Mouse (Mus musculus) stomach, embryonic 14.5 days (tissue): ENCODE results near the gene Sprr2b. TPM values are rescaled to one million over a fixed set of nuclear protein-coding genes. Genes with fewer than 3 reads are reported as not detected.
"Not testable (repeated sequence)": the region's sequence is repeated elsewhere in the genome, so short reads cannot be mapped to it uniquely, and the experiment has no call there.

Experiments used
- ATAC-seq: fragments of 200-750 bp; cut with Nextera tagmentation; 2 replicates; pipeline ENCODE4 v1.8.0; 2017; ENCODE audit warnings: low read depth, moderate TSS enrichment; ENCODE audit not compliant: insufficient number of reproducible peaks, insufficient read depth, low FRiP score
- H3K27ac ChIP-seq: fragments of 300-500 bp; sonication (generic); 2 replicates; pipeline ENCODE4 v1.5.1; 2014; ENCODE audit warnings: mild to moderate bottlenecking, low read length, moderate library complexity, mixed read lengths
- H3K27me3 ChIP-seq: fragments of 300-500 bp; sonication (generic); 2 replicates; pipeline ENCODE4 v1.6.1; 2014; ENCODE audit warnings: low read length, control low read depth, mixed read lengths; ENCODE audit not compliant: control insufficient read depth, insufficient read depth
- H3K36me3 ChIP-seq: fragments of 300-500 bp; sonication (generic); 2 replicates; pipeline ENCODE4 v1.6.1; 2014; ENCODE audit warnings: mild to moderate bottlenecking, control low read depth, low read length, moderate library complexity, mixed read lengths; ENCODE audit not compliant: control insufficient read depth, insufficient read depth
- H3K4me1 ChIP-seq: fragments of 300-500 bp; sonication (generic); 2 replicates; pipeline ENCODE4 v1.6.1; 2014; ENCODE audit warnings: low read length, control low read depth, mixed read lengths; ENCODE audit not compliant: control insufficient read depth, insufficient read depth
- H3K4me2 ChIP-seq: fragments of 300-500 bp; sonication (generic); replicated peaks from 2 replicates; pipeline ENCODE4 v1.6.1; 2014; ENCODE audit warnings: low read depth, low read length, control low read depth
- H3K4me3 ChIP-seq: fragments of 300-500 bp; sonication (generic); 2 replicates; pipeline ENCODE4 v1.5.1; 2014; ENCODE audit warnings: low read depth, low read length, control low read depth
- H3K9ac ChIP-seq: fragments of 300-500 bp; sonication (generic); replicated peaks from 2 replicates; pipeline ENCODE4 v1.6.1; 2014; ENCODE audit warnings: low read depth, mild to moderate bottlenecking, control low read depth, low read length, moderate library complexity, mixed read lengths
- H3K9me3 ChIP-seq: fragments of 300-500 bp; sonication (generic); 2 replicates; pipeline ENCODE4 v1.6.1; 2016; ENCODE audit warnings: low read depth, low read length, control low read depth; ENCODE audit not compliant: control insufficient read depth
- WGBS: fragments of 180-500 bp; shearing (Covaris S2); extraction: QIAGEN DNeasy Blood & Tissue Kit; methylation state at CpG from one replicate; pipeline ENCODE4 v1.1.7; 2014; 5-methylcytosine and 5-hydroxymethylcytosine counted together
- polyA plus RNA-seq: library from polyadenylated mRNA; unstranded; fragments of >200 nt; fragmentation: Nextera tagmentation; extraction: Ambion mirVana; gene quantifications from 2 replicates; pipeline ENCODE4 v1.2.1, GENCODE M21; 2014

Sprr2b gene
- polyA plus RNA-seq: not detected in 2 replicates

DNA sequence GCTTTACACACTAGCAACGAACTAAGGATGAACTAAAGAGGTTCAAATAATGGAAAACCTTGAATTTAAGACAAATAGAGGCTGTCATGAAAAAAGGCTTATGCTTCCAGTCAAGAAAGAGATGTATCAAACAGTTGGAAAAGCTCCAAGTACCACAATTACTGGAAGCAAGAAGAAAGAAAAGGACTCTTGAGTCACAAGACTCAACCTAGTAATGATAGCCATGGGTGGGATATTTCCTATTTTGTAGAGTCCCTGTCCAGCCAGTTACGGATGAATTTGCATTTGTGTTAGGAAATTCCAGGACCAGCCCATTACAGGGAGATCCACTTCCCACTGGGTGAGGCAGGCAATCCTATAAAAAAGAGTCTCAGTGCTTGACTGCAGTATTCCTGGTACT lies at the start of gene Sprr2b:
TSS of gene Sprr2b (plus strand) at position 301 of the 400 bp plus-strand sequence.
- H3K9ac ChIP-seq: no peak within 1 kb of the TSS
- no peak within 1 kb of the TSS for H3K4me3 ChIP-seq
- no peaks in the 10 kb centered on the region for H3K4me1 ChIP-seq
- no peaks in the 10 kb centered on the region for H3K27me3 ChIP-seq
- no peaks in the 10 kb centered on the region for H3K9me3 ChIP-seq
- no peaks in the 10 kb centered on the region for H3K36me3 ChIP-seq
- no peak for ATAC-seq
- WGBS: 71% methylated on average over 2 of the region's 2 CpGs
- no peak within 1 kb of the TSS for H3K4me2 ChIP-seq
- no peak within 1 kb of the TSS for H3K27ac ChIP-seq

DNA sequence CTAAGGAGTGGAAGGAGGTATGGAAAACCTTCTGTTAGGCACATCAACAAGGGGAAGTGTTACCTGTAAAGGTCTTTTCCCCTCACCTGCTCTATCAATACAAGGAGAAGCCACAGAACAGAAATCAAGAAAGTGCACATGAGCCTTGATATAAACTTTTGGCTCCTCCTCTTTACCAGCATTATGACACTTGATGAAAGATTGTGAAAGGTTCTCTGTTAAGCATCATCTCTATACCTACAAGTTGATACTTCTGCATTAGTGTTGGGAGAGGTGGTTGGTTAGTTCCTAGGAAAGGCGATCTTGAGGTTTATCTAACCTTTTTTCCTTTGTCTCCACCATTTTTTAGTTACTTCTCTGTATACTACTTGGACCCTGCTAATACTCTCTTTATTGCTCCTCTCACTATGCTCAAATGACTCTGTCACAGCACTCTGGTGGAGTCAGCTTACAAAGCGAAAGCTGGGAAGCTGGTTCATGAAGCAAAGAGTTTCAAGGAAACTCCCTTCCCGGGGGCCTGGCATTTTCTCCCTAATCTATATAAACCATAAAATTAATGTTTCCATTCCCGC lies 44.9 kb upstream of the Sprr2b start:
- not testable (repeated sequence) for H3K4me3 ChIP-seq, H3K27me3 ChIP-seq, H3K27ac ChIP-seq, H3K9ac ChIP-seq, H3K4me2 ChIP-seq, H3K36me3 ChIP-seq, H3K9me3 ChIP-seq, H3K4me1 ChIP-seq
- ATAC-seq: peak; percentile 39
- no CpG with 5 or more reads among the region's 4 CpGs for WGBS

GRCm38 (mm10) chr3:92273504-92273903 lies 42.9 kb upstream of the Sprr2b start:
- not testable (repeated sequence) for H3K27me3 ChIP-seq, ATAC-seq, H3K4me2 ChIP-seq

DNA sequence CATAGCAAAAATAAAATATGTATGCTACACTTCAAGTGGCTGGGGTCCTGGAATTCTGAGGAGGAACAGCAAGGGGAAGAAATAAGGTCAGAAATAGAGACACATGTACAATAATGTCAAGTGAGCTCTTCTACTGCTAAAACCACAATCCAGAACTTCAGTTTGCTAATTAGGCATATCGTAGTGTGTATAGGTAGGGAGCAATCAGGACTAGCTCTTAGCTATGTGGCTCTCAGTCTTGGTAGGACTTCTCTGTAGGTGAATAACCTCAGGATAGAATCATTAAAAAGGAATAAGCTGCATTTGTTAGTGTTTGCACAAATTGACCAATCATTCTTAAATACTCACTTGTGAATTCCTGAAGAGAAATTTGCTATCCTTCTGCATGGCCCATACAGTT lies 42.4 kb upstream of the Sprr2b start:
- H3K4me2 ChIP-seq, H3K4me3 ChIP-seq, H3K4me1 ChIP-seq, H3K36me3 ChIP-seq, H3K27ac ChIP-seq, H3K9ac ChIP-seq, H3K27me3 ChIP-seq, H3K9me3 ChIP-seq, ATAC-seq: not testable (repeated sequence)
- WGBS: no CpG with 5 or more reads among the region's 1 CpGs

More at GRCm38 (mm10) chr3:92273504-92273903, 42.9 kb upstream of the Sprr2b start:
- not testable (repeated sequence) for H3K4me1 ChIP-seq, H3K4me3 ChIP-seq, H3K27ac ChIP-seq, H3K9ac ChIP-seq, H3K9me3 ChIP-seq, H3K36me3 ChIP-seq

- not testable (repeated sequence) for H3K9ac ChIP-seq, H3K4me1 ChIP-seq, H3K4me2 ChIP-seq, H3K27ac ChIP-seq, H3K36me3 ChIP-seq, H3K9me3 ChIP-seq, H3K27me3 ChIP-seq, ATAC-seq, H3K4me3 ChIP-seq
Observed at GRCm38 (mm10) chr3:92279663-92280062, 36.8 kb upstream of the Sprr2b start.

- peak; percentile 82 for ATAC-seq
- 20% methylated on average over 5 of the region's 12 CpGs for WGBS
- not testable (repeated sequence) for H3K36me3 ChIP-seq
Observed at GRCm38 (mm10) chr3:92280963-92281606, 35.3 kb upstream of the Sprr2b start.

DNA sequence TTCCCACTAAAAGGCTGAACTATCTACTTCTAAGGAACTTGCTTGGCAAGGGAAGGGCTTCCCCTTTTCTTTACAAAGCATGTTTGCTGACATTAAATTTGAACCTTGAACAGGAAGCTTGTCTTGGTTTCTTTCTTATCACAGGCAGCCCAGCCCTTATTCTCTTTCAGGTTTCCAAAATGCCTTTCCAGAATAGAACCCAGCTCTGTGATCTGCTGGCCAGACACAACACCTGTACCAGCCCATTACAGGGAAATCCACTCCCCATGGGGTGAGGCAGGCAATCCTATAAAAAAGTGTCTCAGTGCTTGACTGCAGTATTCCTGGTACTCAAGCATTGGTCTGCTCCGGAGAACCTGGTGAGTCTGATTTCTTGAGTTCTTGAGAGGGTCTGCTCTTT lies 31.3 kb upstream of the Sprr2b start, which contains the start of gene Sprr2a3:
TSS of gene Sprr2a3 (plus strand) at position 317 of the 400 bp plus-strand sequence.
- not testable (repeated sequence) for H3K4me2 ChIP-seq, H3K4me1 ChIP-seq, H3K27ac ChIP-seq, H3K9ac ChIP-seq, H3K9me3 ChIP-seq, H3K27me3 ChIP-seq, ATAC-seq, H3K36me3 ChIP-seq, H3K4me3 ChIP-seq
- 96% methylated on average over 1 of the region's 1 CpGs for WGBS

More at GRCm38 (mm10) chr3:92280963-92281606, 35.3 kb upstream of the Sprr2b start:
- not testable (repeated sequence) for H3K9me3 ChIP-seq, H3K27ac ChIP-seq, H3K9ac ChIP-seq, H3K4me2 ChIP-seq, H3K27me3 ChIP-seq, H3K4me3 ChIP-seq, H3K4me1 ChIP-seq

- H3K27ac ChIP-seq, H3K27me3 ChIP-seq, H3K9me3 ChIP-seq, H3K9ac ChIP-seq, H3K36me3 ChIP-seq, H3K4me2 ChIP-seq, ATAC-seq, H3K4me3 ChIP-seq, H3K4me1 ChIP-seq: not testable (repeated sequence)
- 92% methylated on average over 4 of the region's 6 CpGs for WGBS
Observed at GRCm38 (mm10) chr3:92288489-92288888, 27.9 kb upstream of the Sprr2b start.

DNA sequence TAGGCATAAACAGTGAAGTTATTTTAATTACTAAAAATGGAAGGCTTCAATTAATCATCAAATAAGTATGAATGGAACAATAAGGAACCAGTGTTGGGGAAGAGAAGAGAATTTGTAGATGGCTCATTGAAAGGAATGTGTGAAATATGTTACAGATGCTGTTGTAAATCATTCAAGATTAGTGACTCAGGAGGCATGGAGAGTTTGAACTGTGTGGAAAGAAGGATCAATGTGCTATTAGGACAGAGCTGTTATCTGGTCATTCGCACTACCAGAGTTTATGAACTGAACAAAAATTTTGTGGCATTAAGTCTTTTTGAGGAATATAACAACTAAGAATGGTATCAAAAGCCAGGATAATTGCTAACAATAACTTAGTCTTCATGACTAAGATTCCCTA lies 9.0 kb upstream of the Sprr2b start:
- Histone ChIP-seq H3K27me3 (no peaks in the 10 kb centered on the region), H3K9me3 (no peaks in the 10 kb centered on the region), H3K27ac (no peak overlapping the region), H3K9ac (no peak overlapping the region), H3K36me3 (no peaks in the 10 kb centered on the region), H3K4me3 (no peak overlapping the region), H3K4me1 (no peaks in the 10 kb centered on the region), H3K4me2 (no peak overlapping the region)
- WGBS: 74% methylated on average over 1 of the region's 1 CpGs
- no peak for ATAC-seq
